Mouse (Mus musculus): ENCODE results near the gene Ppp1r9a.

The Ppp1r9a gene

GRCm38 (mm10) chr6:5108494-5108893 lies 205.8 kb downstream of the Ppp1r9a start:
- DNase-seq (ENCODE audit: low spot score), result no peak

- DNase-seq (ENCODE audit: low spot score), result peak; percentile 91
These were observed 207.4 kb downstream of the Ppp1r9a start for GRCm38 (mm10) chr6:5109925-5110714.

- no peak for DNase-seq (ENCODE audit: low spot score)
These were observed 208.0 kb downstream of the Ppp1r9a start for GRCm38 (mm10) chr6:5110715-5111048.

GRCm38 (mm10) chr6:5113103-5113502 lies 210.4 kb downstream of the Ppp1r9a start:
- no peak for DNase-seq (ENCODE audit: low spot score)

- DNase-seq (ENCODE audit: low spot score), result no peak
These were observed 211.0 kb downstream of the Ppp1r9a start for GRCm38 (mm10) chr6:5113734-5114133.

GRCm38 (mm10) chr6:5114857-5115256 lies 212.1 kb downstream of the Ppp1r9a start:
- no peak for DNase-seq (ENCODE audit: low spot score)

- DNase-seq (ENCODE audit: low spot score), result no peak
These were observed 216.6 kb downstream of the Ppp1r9a start for GRCm38 (mm10) chr6:5119181-5119910.

GRCm38 (mm10) chr6:5120229-5120628 lies 217.5 kb downstream of the Ppp1r9a start:
- no peak for DNase-seq (ENCODE audit: low spot score)

- no peak for DNase-seq (ENCODE audit: low spot score)
These were observed 226.8 kb downstream of the Ppp1r9a start for GRCm38 (mm10) chr6:5129364-5130093.

GRCm38 (mm10) chr6:5134986-5135385 lies 232.3 kb downstream of the Ppp1r9a start:
- DNase-seq (ENCODE audit: low spot score), result no peak

- no peak for DNase-seq (ENCODE audit: low spot score)
These were observed 233.3 kb downstream of the Ppp1r9a start for GRCm38 (mm10) chr6:5136046-5136445.

GRCm38 (mm10) chr6:5138875-5139631 lies 236.3 kb downstream of the Ppp1r9a start:
- no peak for DNase-seq (ENCODE audit: low spot score)

- DNase-seq (ENCODE audit: low spot score), result no peak
These were observed 236.9 kb downstream of the Ppp1r9a start for GRCm38 (mm10) chr6:5139666-5140065.

GRCm38 (mm10) chr6:5147488-5148142 lies 244.9 kb downstream of the Ppp1r9a start:
- DNase-seq (ENCODE audit: low spot score), result no peak

GRCm38 (mm10) chr6:5149941-5150340 lies 247.2 kb downstream of the Ppp1r9a start:
- DNase-seq (ENCODE audit: low spot score), result peak; percentile 35

GRCm38 (mm10) chr6:5151171-5151570 lies 248.5 kb downstream of the Ppp1r9a start:
- DNase-seq (ENCODE audit: low spot score), result peak; percentile 20

GRCm38 (mm10) chr6:5152185-5152584 lies 249.5 kb downstream of the Ppp1r9a start:
- no peak for DNase-seq (ENCODE audit: low spot score)

GRCm38 (mm10) chr6:5154786-5155185 lies 252.1 kb downstream of the Ppp1r9a start:
- no peak for DNase-seq (ENCODE audit: low spot score)

- no peak for DNase-seq (ENCODE audit: low spot score)
These were observed 252.7 kb downstream of the Ppp1r9a start for GRCm38 (mm10) chr6:5155313-5155927.

- no peak for DNase-seq (ENCODE audit: low spot score)
These were observed 254.1 kb downstream of the Ppp1r9a start for GRCm38 (mm10) chr6:5156541-5157425.

Measured in MN1 (cell line).